Mouse (Mus musculus) CD4-positive, CD25-positive, alpha-beta regulatory T cell, adult 2 months (primary cell): ENCODE results near the gene Paqr5.

Source experiments
- DNase-seq: peaks from one replicate; pipeline ENCODE4 v3.0.0-alpha.2; 2012; ENCODE audit warnings: low read depth, low spot score

Gene Paqr5

DNA sequence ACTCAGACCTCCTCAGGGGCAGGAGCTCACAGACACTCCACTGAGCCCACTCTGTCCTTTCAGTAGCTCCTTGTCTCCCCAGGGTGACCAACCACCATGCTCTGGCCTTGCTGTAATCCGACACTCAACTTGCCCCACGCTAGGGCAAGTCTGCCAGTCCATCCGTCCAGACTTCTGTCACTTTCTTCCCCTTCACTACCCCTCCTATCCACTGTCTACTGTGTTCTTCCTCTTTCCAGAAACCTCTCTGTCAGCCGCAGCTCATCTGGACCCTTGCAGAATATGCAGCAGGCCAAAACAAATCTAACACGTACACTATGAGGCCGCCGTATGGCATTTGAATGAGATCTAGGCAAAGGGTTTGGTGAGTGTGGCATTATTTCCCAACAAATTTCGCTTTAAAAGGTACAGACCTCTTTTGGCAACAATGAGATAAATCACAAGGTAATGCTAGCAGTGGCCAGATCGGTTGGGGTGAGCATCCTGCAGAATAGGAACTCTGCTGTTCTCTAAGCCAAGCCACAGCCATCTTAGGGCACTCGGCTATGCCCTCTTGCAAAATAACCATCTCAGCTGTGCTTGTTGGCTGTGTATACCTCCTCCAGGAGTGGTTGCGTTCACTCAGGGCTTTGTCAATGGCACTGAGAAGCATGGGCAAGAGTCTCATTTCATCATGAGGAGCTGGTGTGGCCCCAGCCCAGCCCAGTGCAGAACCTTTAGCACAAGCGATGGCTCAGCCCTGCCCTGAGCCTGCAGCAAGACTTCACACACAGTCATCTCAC lies 13.1 kb downstream of the Paqr5 start:
- no peak for DNase-seq

- no peak for DNase-seq
Measured at GRCm38 (mm10) chr9:62008360-62008759, 18.3 kb downstream of the Paqr5 start.

GRCm38 (mm10) chr9:62007028-62007427 lies 19.6 kb downstream of the Paqr5 start:
- no peak for DNase-seq

DNA sequence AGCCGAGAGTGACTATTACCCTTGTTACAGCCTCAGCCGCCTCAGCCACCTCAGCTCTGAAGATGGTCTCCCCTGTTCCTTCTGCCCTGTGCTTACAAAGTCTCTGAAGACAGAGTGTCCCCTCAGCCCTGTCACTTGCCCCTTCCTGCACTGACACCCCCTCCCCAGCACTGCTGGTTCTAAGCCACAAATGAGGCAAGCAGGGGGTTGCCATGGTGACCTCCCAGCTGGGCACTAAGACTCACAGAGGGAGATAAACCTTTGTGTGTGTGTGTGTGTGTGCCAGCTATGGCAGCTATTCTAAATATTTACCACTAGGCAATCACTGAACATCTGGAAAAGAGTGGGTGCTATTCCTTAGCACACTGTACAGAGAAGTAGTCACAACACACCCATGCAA lies 23.0 kb downstream of the Paqr5 start:
- DNase-seq, result no peak

DNA sequence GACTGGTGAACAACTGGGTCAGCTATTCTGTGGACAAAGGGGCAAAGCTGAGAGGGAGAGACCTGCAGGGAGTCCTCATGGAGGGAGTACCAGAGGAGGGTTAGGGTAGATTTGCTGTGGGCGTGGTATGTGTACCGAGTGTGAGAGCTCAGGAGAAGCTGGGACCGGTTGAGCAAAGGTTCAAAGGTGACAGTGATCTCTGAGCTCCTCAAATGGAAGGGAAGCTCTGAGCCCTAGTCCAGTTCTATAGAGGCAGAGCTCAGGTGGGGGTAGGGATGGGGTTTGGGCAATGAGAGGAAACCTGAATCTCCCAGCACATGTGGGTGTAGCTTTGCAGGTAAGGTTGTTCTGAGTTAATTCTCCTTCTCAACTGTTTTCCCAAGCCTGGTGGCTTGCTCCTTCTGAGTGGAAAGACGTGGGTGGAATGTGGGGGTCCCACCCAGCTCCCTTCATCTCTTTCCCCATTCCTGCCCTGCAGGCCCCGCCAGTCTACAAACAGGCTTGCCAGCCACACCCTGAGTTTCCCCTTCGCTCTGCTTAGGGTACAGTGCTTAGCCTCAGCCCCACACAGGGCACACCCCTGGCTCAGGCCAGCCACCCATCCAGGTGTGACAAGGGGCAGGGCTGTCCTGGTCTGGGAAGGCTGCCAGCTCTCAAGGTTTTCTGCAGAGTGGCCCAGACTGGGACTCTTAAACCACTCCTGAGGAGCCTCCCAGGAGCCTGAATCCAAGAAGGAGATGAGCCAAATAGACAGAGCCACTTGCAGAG lies 26.8 kb downstream of the Paqr5 start:
- no peak for DNase-seq

DNA sequence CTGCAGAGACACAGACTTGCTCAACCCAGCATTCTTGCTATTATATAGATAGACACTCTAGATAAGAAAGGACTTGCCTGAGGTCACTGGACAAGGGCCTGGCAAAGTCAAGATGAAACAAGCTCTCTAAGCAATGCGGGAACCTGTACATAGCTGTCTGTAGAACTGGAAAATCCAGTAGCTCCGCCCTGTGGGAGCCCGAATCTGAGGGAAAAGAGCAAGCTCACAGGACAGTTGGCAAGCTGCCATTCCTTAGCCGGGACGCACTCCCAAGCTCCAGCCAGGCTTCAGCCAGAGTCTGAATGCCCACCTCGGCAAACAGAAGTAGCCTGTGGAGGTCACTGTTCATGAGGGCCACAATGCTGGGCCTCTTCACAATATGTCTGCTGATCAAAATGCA lies 28.8 kb downstream of the Paqr5 start:
- DNase-seq, result no peak

GRCm38 (mm10) chr9:61991158-61991557 lies 35.5 kb downstream of the Paqr5 start:
- DNase-seq, result no peak

DNA sequence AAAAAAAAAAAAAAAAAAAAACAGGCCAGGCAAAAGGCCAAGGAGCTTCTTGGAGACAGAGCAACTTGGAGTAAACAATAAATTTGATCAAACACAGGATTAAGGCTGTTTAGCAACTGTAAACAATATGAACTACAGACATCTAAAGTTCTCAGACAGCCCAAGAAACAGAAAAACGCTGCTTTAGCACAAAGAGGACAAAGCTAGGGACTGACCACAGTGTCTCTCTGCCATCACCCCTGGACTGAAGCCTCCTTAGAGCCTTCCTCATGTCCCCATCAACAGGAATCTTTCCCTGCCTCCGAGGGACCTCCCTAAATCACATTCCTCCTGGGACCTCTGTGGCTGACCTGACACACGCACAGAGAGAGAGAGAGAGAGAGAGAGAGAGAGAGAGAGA lies 35.9 kb downstream of the Paqr5 start:
- no peak for DNase-seq

- peak; percentile 79 for DNase-seq
Measured at GRCm38 (mm10) chr9:61986055-61986454, 40.6 kb downstream of the Paqr5 start.

DNA sequence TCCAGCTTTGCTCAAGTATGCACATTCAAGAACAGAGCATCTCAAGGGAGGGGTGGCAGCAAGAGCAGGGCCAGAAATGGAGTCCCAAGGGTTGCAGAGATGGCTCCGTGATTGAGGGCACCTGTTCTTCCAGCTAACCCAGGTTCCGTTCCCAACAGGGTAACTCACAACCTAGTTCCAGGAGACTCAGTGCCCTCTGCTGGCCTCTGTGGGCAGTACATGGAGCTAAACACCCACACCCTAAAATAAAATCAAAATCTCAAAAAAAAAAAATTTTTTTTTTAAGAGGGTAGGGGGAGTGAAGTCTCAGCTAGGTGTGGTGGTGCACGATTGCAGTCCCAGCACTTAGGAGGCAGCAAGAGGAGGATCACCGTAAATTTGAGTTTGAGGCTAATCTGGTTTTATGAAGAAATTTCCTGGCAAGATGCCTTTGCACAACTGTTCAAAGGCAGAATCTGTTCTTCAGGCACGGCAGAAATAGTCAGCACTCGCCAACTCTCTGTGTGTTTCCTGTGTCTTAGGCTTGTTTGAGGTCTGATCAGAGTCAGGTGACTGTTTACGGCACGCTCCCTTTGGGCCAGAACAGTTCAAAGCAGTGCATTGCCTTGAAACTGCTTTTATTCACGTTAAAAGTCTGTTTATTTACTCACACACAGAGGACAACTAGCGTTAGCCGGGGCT lies 41.3 kb downstream of the Paqr5 start:
- DNase-seq, result peak; percentile 82

DNA sequence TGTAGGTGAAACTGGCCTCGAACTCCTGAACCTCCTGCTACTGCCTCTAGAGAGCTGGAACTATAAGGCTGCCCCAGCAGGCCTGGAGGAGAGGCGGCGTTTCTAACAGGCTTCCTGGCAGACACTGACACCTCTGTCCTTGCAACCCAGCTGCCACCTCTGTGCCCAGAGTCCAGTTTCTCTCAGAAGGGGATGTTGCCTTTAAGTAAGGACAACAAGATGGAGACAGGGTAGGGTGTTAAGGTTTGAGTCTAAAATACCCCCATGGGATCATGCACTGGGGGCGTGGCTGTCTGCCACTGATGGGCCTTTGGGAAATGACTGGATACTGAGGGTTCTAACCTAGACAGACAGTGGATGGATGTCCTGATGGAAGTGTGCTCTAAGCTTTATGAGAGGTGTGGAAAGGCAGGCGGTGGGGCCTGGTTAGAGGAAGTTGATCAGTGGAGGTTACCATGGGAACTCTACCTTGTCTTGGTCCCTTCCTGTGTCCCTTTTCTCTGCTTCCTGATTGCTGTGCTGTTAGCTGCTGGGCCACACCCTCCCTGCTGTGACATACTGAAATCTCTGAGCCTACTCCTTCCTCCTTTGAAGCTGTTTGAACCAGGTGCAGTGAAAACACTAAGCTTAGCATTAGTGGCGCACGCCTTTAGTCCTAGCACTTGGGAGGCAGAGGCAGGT lies 43.6 kb downstream of the Paqr5 start:
- DNase-seq, result peak; percentile 85

DNA sequence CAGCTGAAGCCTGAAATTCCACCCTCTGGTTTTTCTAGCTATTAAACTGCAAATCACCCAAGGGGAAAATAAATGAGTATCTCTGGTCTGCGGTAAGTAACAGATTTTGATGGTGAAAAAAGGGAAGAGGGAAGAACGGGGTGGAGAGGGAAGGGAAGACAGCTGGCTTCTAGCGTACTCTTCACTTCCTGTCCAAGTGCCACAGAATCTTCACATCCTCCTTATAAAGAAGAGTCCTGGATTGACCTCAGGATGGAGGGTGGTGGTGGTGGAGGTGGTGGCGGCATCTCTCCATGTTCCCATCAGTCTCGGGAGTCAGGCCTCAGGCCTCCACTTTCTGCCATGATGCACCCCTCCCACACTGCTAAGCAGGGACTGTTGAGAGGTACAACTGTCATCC lies 44.8 kb downstream of the Paqr5 start:
- DNase-seq, result no peak

DNA sequence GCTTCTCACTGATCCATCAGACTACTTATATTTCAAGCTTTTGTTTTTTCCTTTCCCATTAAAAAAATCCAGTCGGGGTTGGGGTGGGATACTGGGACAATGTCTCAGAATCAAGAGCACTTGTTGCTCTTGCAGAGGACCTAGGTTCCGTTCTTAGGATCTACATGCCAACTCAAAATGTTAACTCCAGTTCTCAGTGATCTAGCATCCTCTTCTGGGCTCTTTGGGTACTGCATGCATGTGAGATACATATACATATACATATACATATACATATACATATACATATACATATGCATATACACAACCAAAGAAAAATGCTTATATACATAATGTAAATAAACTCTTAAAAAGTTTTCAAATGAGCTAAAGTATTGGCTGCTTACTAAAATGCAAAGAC lies 46.7 kb downstream of the Paqr5 start:
- peak; percentile 21 for DNase-seq

DNA sequence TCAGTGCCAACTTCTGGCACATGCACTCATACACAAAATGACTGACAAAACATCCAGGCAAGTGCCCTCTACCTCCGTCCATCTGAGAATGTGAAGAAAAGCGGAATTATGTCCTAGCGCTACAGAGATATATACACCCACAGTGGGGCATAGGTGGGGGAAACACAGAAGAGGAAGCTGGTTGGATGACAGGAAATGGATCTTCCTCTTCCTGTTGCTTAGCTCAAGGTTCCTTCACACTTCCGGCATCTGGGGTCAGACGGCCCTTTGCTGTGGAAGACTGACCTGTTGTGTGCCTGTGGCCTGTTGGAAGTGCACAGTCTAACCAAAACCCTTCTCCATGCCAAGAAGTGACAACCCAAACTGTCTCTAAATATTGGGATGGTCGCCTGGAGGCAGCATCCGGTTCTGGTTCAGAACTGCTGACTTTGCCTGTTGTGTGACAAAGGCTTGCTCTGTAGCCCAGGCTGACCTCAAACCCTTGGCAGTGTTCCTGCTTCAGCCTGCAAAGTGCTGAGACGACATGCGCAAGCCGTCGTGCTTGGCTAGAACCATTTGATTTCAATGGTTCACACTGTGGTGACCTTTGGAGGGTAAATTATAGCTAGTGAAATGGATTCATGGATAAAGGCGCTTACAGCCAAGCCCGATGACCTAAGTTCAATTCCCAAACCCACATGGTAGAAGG lies 49.3 kb downstream of the Paqr5 start:
- no peak for DNase-seq

DNA sequence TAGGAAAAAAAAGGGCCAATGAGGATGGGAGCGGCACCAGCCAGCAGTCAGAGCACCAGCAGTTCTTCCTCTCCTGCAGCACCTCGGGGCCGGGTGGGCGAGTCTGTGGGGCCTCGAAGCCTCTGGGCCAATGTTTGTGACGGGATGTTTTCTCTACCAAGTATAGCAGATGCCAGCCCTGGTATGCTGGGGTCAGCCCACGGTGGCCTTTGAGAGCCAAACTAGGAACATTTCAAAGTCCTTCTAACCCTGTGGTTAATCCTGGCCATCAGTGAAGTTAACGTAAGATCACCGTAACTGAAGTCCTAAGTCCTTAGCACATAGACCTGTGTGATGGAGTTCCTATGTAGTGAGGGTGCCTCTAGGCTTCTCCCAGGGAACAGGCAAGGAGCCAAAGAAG lies 54.6 kb downstream of the Paqr5 start:
- no peak for DNase-seq

DNA sequence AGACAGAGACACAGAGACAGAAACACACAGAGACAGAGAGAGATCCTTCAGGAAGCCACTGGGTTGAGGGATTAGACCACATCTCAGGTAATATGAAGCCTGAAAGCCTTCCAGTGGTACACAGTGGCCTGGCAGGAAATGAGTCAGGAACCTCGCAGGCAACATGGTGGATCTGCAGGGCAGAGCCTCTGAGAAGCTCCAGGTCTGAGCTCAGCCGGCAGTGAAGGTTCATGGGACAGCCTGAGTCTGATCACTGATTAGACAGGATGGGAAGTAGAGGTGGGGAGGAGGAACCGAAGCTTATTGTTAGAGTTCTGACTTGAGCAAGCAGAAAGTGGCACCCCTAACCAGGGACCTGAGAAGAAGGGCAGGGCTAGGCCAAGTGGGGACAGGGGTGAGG lies 55.6 kb downstream of the Paqr5 start:
- no peak for DNase-seq

- DNase-seq, result no peak
Measured at GRCm38 (mm10) chr9:61967357-61967756, 59.3 kb downstream of the Paqr5 start.

- DNase-seq, result no peak
Measured at GRCm38 (mm10) chr9:61965987-61966386, 60.7 kb downstream of the Paqr5 start.

GRCm38 (mm10) chr9:61965411-61965930 lies 61.2 kb downstream of the Paqr5 start:
- DNase-seq, result peak; percentile 89

- no peak for DNase-seq
Measured at GRCm38 (mm10) chr9:61963356-61963755, 63.3 kb downstream of the Paqr5 start.

GRCm38 (mm10) chr9:61961181-61961580 lies 65.5 kb downstream of the Paqr5 start:
- no peak for DNase-seq
